ENCODE assay signal across 19 mouse cellular contexts in the genomic region with DNA sequence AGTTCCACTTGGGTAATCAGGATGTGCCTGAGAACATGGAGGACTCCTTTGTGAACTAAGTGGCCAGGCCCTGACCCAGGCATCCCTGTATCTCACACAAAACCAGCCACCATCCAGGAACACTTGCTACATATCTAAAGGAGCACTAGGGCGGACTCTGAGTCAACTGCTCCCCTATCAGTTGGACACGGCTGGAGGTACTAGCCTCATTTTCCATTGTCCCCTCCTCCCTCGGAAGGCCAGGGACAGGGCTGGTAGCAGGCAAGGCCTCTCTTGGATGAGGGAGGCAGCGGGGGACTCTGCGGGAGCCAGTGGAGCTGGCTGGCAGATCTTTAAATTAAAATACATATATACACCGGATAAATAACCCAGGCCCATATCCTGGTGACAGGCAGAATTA. TPM values are rescaled to one million over a fixed set of nuclear protein-coding genes. Genes with fewer than 3 reads are reported as not detected.
DNase-seq lines count a peak whose midpoint lies in the region; ATAC-seq and TF ChIP-seq lines count a peak whose summit lies in the region.
"Had no signal": no experiment of that assay in that cellular context is flagged by ENCODE, and none has a peak within 500 bp of the region (broad histone marks: within the 10 kb centered on the region; RNA-seq: fewer than 3 reads in every experiment).

No protein-coding gene starts in this region.

- no peak for TF ChIP-seq POLR2A in heart, adult 2 months (IDR thresholded peaks at IDR 0.05; ENCODE audit: insufficient read depth, low read depth, low read length)

- no peaks in the 10 kb centered on the region for H3K9me3 ChIP-seq in heart, embryonic 13.5 days
- no peaks in the 10 kb centered on the region for H3K9me3 ChIP-seq in midbrain, embryonic 10.5 days (replicated peaks)
- H3K9me3 ChIP-seq in midbrain, postnatal 0 days (ENCODE audit: low read length): no peaks in the 10 kb centered on the region
- H3K9me3 ChIP-seq in embryonic facial prominence, embryonic 12.5 days: no peaks in the 10 kb centered on the region
- H3K9me3 ChIP-seq: heart, embryonic 15.5 days; liver, embryonic 15.5 days had no signal

- peaks cover 30% of the 10 kb centered on the region for H3K4me1 ChIP-seq in heart, embryonic 13.5 days
- H3K4me1 ChIP-seq in heart, adult 2 months (ENCODE audit: control insufficient read depth, insufficient read depth, low read length): no peaks in the 10 kb centered on the region
- H3K4me1 ChIP-seq in midbrain, embryonic 10.5 days: peaks cover 96% of the 10 kb centered on the region
- H3K4me1 ChIP-seq in midbrain, postnatal 0 days (ENCODE audit: insufficient read depth, low read length): no peaks in the 10 kb centered on the region
- H3K4me1 ChIP-seq in embryonic facial prominence, embryonic 12.5 days: peaks cover 19% of the 10 kb centered on the region

- H3K9ac ChIP-seq in heart, embryonic 13.5 days: peak overlapping the region; percentile 30; the same call in 1 of the 2 replicates
- H3K9ac ChIP-seq in heart, adult 2 months (ENCODE audit: low read depth, low read length): no peak overlapping the region
- no peak overlapping the region for H3K9ac ChIP-seq in midbrain, postnatal 0 days (replicated peaks; ENCODE audit: low read length, poor library complexity, severe bottlenecking)
- 0 out of 2 replicates have a peak overlapping the region, but pooled peaks have one; percentile 19 for H3K9ac ChIP-seq in embryonic facial prominence, embryonic 12.5 days
- H3K9ac ChIP-seq: heart, embryonic 15.5 days; liver, embryonic 15.5 days had no signal

- WGBS in heart, embryonic 13.5 days: 58% methylated on average over 6 of the region's 6 CpGs
- 72% methylated on average over 6 of the region's 6 CpGs for WGBS in heart, adult 2 months
- WGBS in midbrain, embryonic 10.5 days: 54% methylated on average over 6 of the region's 6 CpGs
- WGBS in midbrain, postnatal 0 days: 51% methylated on average over 6 of the region's 6 CpGs
- WGBS in embryonic facial prominence, embryonic 12.5 days: 75% methylated on average over 6 of the region's 6 CpGs

- TF ChIP-seq EP300 in heart, adult 2 months (IDR thresholded peaks at IDR 0.05; ENCODE audit: insufficient read depth, low read depth, low read length): no peak

- H3K4me2 ChIP-seq in heart, embryonic 13.5 days: no peak overlapping the region
- no peak overlapping the region for H3K4me2 ChIP-seq in midbrain, postnatal 0 days (ENCODE audit: low read depth, low read length, poor library complexity, severe bottlenecking)
- no peak overlapping the region for H3K4me2 ChIP-seq in embryonic facial prominence, embryonic 12.5 days (replicated peaks)
- H3K4me2 ChIP-seq: heart, embryonic 15.5 days; liver, embryonic 15.5 days had no signal

- no peak for DNase-seq in heart, adult 2 months
- no peak for DNase-seq in midbrain, embryonic 10.5 days (ENCODE audit: low spot score)
- no peak for DNase-seq in midbrain, postnatal 0 days (ENCODE audit: low spot score)
- no peak for DNase-seq in spleen, postnatal 14 days (ENCODE audit: low spot score in 2 of 2)
- DNase-seq: cerebellum, adult 18-20 months; gastrocnemius, postnatal 10 days; heart, adult 18-20 months; heart, postnatal 4 days; kidney, adult 9 months; kidney, postnatal 36 days; lung, postnatal 10 days; right cerebral cortex, postnatal 4 days had no signal

- no peak for ATAC-seq in heart, embryonic 13.5 days (ENCODE audit: extremely low read depth, insufficient number of reproducible peaks, low FRiP score, low TSS enrichment)
- ATAC-seq in midbrain, postnatal 0 days (ENCODE audit: low FRiP score): no peak
- no peak for ATAC-seq in embryonic facial prominence, embryonic 12.5 days (ENCODE audit: insufficient number of reproducible peaks, insufficient read depth, low FRiP score, low TSS enrichment)
- ATAC-seq in megakaryocyte progenitor cell, adult 5-6 weeks (replicated peaks; ENCODE audit: poor library complexity): 0 out of 2 replicates have a peak, but pooled peaks have one; percentile 6

- intact Hi-C loops in heart, adult 2 months (cut with DNase I): no loop called here

- peaks cover 43% of the 10 kb centered on the region for H3K27me3 ChIP-seq in heart, embryonic 13.5 days (replicated peaks)
- H3K27me3 ChIP-seq in heart, adult 2 months (ENCODE audit: control insufficient read depth, insufficient read depth, low read length): no peaks in the 10 kb centered on the region; the same call in 1 of the 2 replicates
- peaks cover 85% of the 10 kb centered on the region for H3K27me3 ChIP-seq in midbrain, embryonic 10.5 days (ENCODE audit: low read depth, poor library complexity, severe bottlenecking)
- no peaks in the 10 kb centered on the region for H3K27me3 ChIP-seq in midbrain, postnatal 0 days (ENCODE audit: insufficient read depth, low read length)
- H3K27me3 ChIP-seq in embryonic facial prominence, embryonic 12.5 days: peaks cover 29% of the 10 kb centered on the region

- no peak for TF ChIP-seq CTCF in heart, adult 2 months (IDR thresholded peaks at IDR 0.05)
- TF ChIP-seq CTCF in midbrain, postnatal 0 days (IDR thresholded peaks at IDR 0.05): no peak

- H3K4me3 ChIP-seq in heart, embryonic 13.5 days: no peak overlapping the region
- no peak overlapping the region for H3K4me3 ChIP-seq in heart, adult 2 months
- H3K4me3 ChIP-seq in midbrain, embryonic 10.5 days: peak overlapping the region; percentile 31
- no peak overlapping the region for H3K4me3 ChIP-seq in midbrain, postnatal 0 days (ENCODE audit: low read depth, low read length)
- H3K4me3 ChIP-seq in embryonic facial prominence, embryonic 12.5 days: no peak overlapping the region
- H3K4me3 ChIP-seq: erythroblast, embryonic 14.5 days; heart, embryonic 15.5 days; liver, embryonic 15.5 days had no signal

- H3K36me3 ChIP-seq in heart, embryonic 13.5 days: peaks cover 3% of the 10 kb centered on the region; the same call in 1 of the 2 replicates
- no peaks in the 10 kb centered on the region for H3K36me3 ChIP-seq in heart, adult 2 months (ENCODE audit: control insufficient read depth, insufficient read depth, low read length)
- peaks cover 3% of the 10 kb centered on the region for H3K36me3 ChIP-seq in midbrain, embryonic 10.5 days
- H3K36me3 ChIP-seq in midbrain, postnatal 0 days (ENCODE audit: insufficient read depth, low read length): peaks cover 3% of the 10 kb centered on the region; the same call in 1 of the 2 replicates
- peaks cover 3% of the 10 kb centered on the region for H3K36me3 ChIP-seq in embryonic facial prominence, embryonic 12.5 days
- H3K36me3 ChIP-seq: heart, embryonic 15.5 days; liver, embryonic 15.5 days had no signal

- no peaks in the 10 kb centered on the region for H3K79me2 ChIP-seq in heart, adult 2 months (replicated peaks; ENCODE audit: control insufficient read depth, insufficient read depth, low read length)

- H3K27ac ChIP-seq in heart, embryonic 13.5 days (replicated peaks): no peak overlapping the region
- H3K27ac ChIP-seq in heart, adult 2 months: no peak overlapping the region
- peak overlapping the region; percentile 96 for H3K27ac ChIP-seq in midbrain, embryonic 10.5 days (replicated peaks)
- no peak overlapping the region for H3K27ac ChIP-seq in midbrain, postnatal 0 days (ENCODE audit: low read depth, low read length)
- no peak overlapping the region for H3K27ac ChIP-seq in embryonic facial prominence, embryonic 12.5 days
- H3K27ac ChIP-seq: heart, embryonic 15.5 days; liver, embryonic 15.5 days; stomach, postnatal 0 days had no signal

RNA-seq across cellular contexts. Expression of a gene that starts 14.7 kb away (rescaled TPM):
- polyA plus RNA-seq in heart, embryonic 13.5 days (2015; fragmentation: Nextera tagmentation; extraction: Ambion mirVana): 8.5 and 10.6 TPM in 2 replicates
- 1 to 10 TPM in 1 of 2 experiments, under 1 TPM in 1; 0.86 to 1.1 TPM for total RNA-seq in heart, adult 2 months (2021)
- polyA plus RNA-seq in heart, adult 2 months (2012; rRNA removed): 1.2 and 1.7 TPM in 2 replicates
- polyA plus RNA-seq in midbrain, embryonic 10.5 days (2016; fragmentation: Nextera tagmentation; extraction: Ambion mirVana): 56.6 and 64.5 TPM in 2 replicates
- 45.1 and 51.1 TPM in 2 replicates for total RNA-seq in midbrain, postnatal 0 days (2014; rRNA removed)
- 52.1 and 58.4 TPM in 2 replicates for polyA plus RNA-seq in midbrain, postnatal 0 days (2015; fragmentation: Nextera tagmentation; extraction: Ambion mirVana)
- 55.8 and 56.9 TPM in 2 replicates for polyA plus RNA-seq in embryonic facial prominence, embryonic 12.5 days (2016; fragmentation: Nextera tagmentation; extraction: Ambion mirVana)
- 0.54 TPM in 1 of 2 replicates, not detected in the other for total RNA-seq in megakaryocyte progenitor cell, adult 5-6 weeks (2015)
- total RNA-seq in megakaryocyte progenitor cell, adult 5-6 weeks (2017): 0.37 TPM in 1 of 2 replicates, not detected in the other

RNA-seq across cellular contexts. Expression of a gene that starts 21.2 kb away (rescaled TPM):
- 10.4 and 13.1 TPM in 2 replicates for polyA plus RNA-seq in heart, embryonic 13.5 days (2015; fragmentation: Nextera tagmentation; extraction: Ambion mirVana)
- total RNA-seq in heart, adult 2 months (2021): 1 to 10 TPM; 5.9 to 6.0 TPM
- polyA plus RNA-seq in heart, adult 2 months (2012; rRNA removed): 5.6 and 6.3 TPM in 2 replicates
- polyA plus RNA-seq in midbrain, embryonic 10.5 days (2016; fragmentation: Nextera tagmentation; extraction: Ambion mirVana): 10.6 and 11.2 TPM in 2 replicates
- 2.3 and 2.8 TPM in 2 replicates for total RNA-seq in midbrain, postnatal 0 days (2014; rRNA removed)
- polyA plus RNA-seq in midbrain, postnatal 0 days (2015; fragmentation: Nextera tagmentation; extraction: Ambion mirVana): 4.1 and 5.3 TPM in 2 replicates
- 11.6 and 13.0 TPM in 2 replicates for polyA plus RNA-seq in embryonic facial prominence, embryonic 12.5 days (2016; fragmentation: Nextera tagmentation; extraction: Ambion mirVana)
- total RNA-seq in megakaryocyte progenitor cell, adult 5-6 weeks (2015): 17.2 and 18.2 TPM in 2 replicates
- total RNA-seq in megakaryocyte progenitor cell, adult 5-6 weeks (2017): 13.4 and 13.5 TPM in 2 replicates

RNA-seq across cellular contexts. Expression of a gene that starts 28.2 kb away (rescaled TPM):
- 87.9 and 96.4 TPM in 2 replicates for polyA plus RNA-seq in heart, embryonic 13.5 days (2015; fragmentation: Nextera tagmentation; extraction: Ambion mirVana)
- 10 to 100 TPM; 34.2 to 43.2 TPM for total RNA-seq in heart, adult 2 months (2021)
- polyA plus RNA-seq in heart, adult 2 months (2012; rRNA removed): 62.5 and 85.8 TPM in 2 replicates
- 91.8 and 135 TPM in 2 replicates for polyA plus RNA-seq in midbrain, embryonic 10.5 days (2016; fragmentation: Nextera tagmentation; extraction: Ambion mirVana)
- 315 and 337 TPM in 2 replicates for total RNA-seq in midbrain, postnatal 0 days (2014; rRNA removed)
- polyA plus RNA-seq in midbrain, postnatal 0 days (2015; fragmentation: Nextera tagmentation; extraction: Ambion mirVana): 760 and 829 TPM in 2 replicates
- 151 and 159 TPM in 2 replicates for polyA plus RNA-seq in embryonic facial prominence, embryonic 12.5 days (2016; fragmentation: Nextera tagmentation; extraction: Ambion mirVana)
- total RNA-seq in megakaryocyte progenitor cell, adult 5-6 weeks (2015): 16.1 and 18.4 TPM in 2 replicates
- 35.4 and 60.4 TPM in 2 replicates for total RNA-seq in megakaryocyte progenitor cell, adult 5-6 weeks (2017)

RNA-seq across cellular contexts. Expression of a gene that starts 32.3 kb away (rescaled TPM):
- 41.7 and 43.7 TPM in 2 replicates for polyA plus RNA-seq in heart, embryonic 13.5 days (2015; fragmentation: Nextera tagmentation; extraction: Ambion mirVana)
- 10 to 100 TPM; 11.1 to 11.8 TPM for total RNA-seq in heart, adult 2 months (2021)
- polyA plus RNA-seq in heart, adult 2 months (2012; rRNA removed): 18.0 and 19.4 TPM in 2 replicates
- polyA plus RNA-seq in midbrain, embryonic 10.5 days (2016; fragmentation: Nextera tagmentation; extraction: Ambion mirVana): 154 and 166 TPM in 2 replicates
- 45.1 and 60.9 TPM in 2 replicates for total RNA-seq in midbrain, postnatal 0 days (2014; rRNA removed)
- 42.4 and 49.6 TPM in 2 replicates for polyA plus RNA-seq in midbrain, postnatal 0 days (2015; fragmentation: Nextera tagmentation; extraction: Ambion mirVana)
- polyA plus RNA-seq in embryonic facial prominence, embryonic 12.5 days (2016; fragmentation: Nextera tagmentation; extraction: Ambion mirVana): 85.1 and 93.4 TPM in 2 replicates
- 27.6 and 30.9 TPM in 2 replicates for total RNA-seq in megakaryocyte progenitor cell, adult 5-6 weeks (2015)
- total RNA-seq in megakaryocyte progenitor cell, adult 5-6 weeks (2017): 28.9 and 30.0 TPM in 2 replicates

RNA-seq across cellular contexts. Expression of a gene that starts 45.9 kb away (rescaled TPM):
- polyA plus RNA-seq in heart, embryonic 13.5 days (2015; fragmentation: Nextera tagmentation; extraction: Ambion mirVana): 15.6 and 15.7 TPM in 2 replicates
- 100 to 1,000 TPM in 1 of 2 experiments, 10 to 100 TPM in 1; 96.2 to 102 TPM for total RNA-seq in heart, adult 2 months (2021)
- polyA plus RNA-seq in heart, adult 2 months (2012; rRNA removed): 50.1 and 74.5 TPM in 2 replicates
- polyA plus RNA-seq in midbrain, embryonic 10.5 days (2016; fragmentation: Nextera tagmentation; extraction: Ambion mirVana): 17.8 and 19.7 TPM in 2 replicates
- total RNA-seq in midbrain, postnatal 0 days (2014; rRNA removed): 114 and 143 TPM in 2 replicates
- polyA plus RNA-seq in midbrain, postnatal 0 days (2015; fragmentation: Nextera tagmentation; extraction: Ambion mirVana): 16.3 and 17.2 TPM in 2 replicates
- polyA plus RNA-seq in embryonic facial prominence, embryonic 12.5 days (2016; fragmentation: Nextera tagmentation; extraction: Ambion mirVana): 33.4 and 35.1 TPM in 2 replicates
- total RNA-seq in megakaryocyte progenitor cell, adult 5-6 weeks (2015): 21.4 and 22.2 TPM in 2 replicates
- total RNA-seq in megakaryocyte progenitor cell, adult 5-6 weeks (2017): 12.7 and 17.9 TPM in 2 replicates

Comparison
In these comparisons a context has a peak if more than half of its experiments do, and no peak if none do; other contexts are left out.
1. H3K9ac ChIP-seq: peak in heart, embryonic 13.5 days (single experiment) and embryonic facial prominence, embryonic 12.5 days (single experiment); none in heart, adult 2 months (single experiment) and midbrain, postnatal 0 days (single experiment).